Comparison of ENCODE assay signal across 14 mouse cellular contexts in genomic region chr4:140634861-140635388, GRCm38 (mm10). TPM values are rescaled to one million over a fixed set of nuclear protein-coding genes. Genes with fewer than 3 reads are reported as not detected.
DNase-seq lines count a peak whose midpoint lies in the region; ATAC-seq lines count a peak whose summit lies in the region.
"Had no signal": no experiment of that assay in that cellular context is flagged by ENCODE, and none has a peak within 500 bp of the region (broad histone marks: within the 10 kb centered on the region; RNA-seq: fewer than 3 reads in every experiment).

No protein-coding gene starts in this region.

- 68% methylated on average over 10 of the region's 10 CpGs for WGBS in kidney, embryonic 16.5 days

- no peak overlapping the region for H3K4me3 ChIP-seq in kidney, embryonic 16.5 days (ENCODE audit: low read length)
- H3K4me3 ChIP-seq: hindbrain, embryonic 10.5 days; liver, embryonic 15.5 days had no signal

- 0 out of 2 replicates have a peak, but pooled peaks cover 4% of the 10 kb centered on the region for H3K36me3 ChIP-seq in kidney, embryonic 16.5 days (ENCODE audit: insufficient read depth, low read length)
- H3K36me3 ChIP-seq: liver, embryonic 15.5 days had no signal

- no peak for ATAC-seq in kidney, embryonic 16.5 days (ENCODE audit: low FRiP score, low TSS enrichment)

- peaks cover 59% of the 10 kb centered on the region for H3K4me1 ChIP-seq in kidney, embryonic 16.5 days (ENCODE audit: insufficient read depth, low read length)

- H3K9me3 ChIP-seq in kidney, embryonic 16.5 days (ENCODE audit: low read length) = no peaks in the 10 kb centered on the region
- H3K9me3 ChIP-seq: hindbrain, embryonic 10.5 days; liver, embryonic 15.5 days had no signal

- no peak overlapping the region for H3K9ac ChIP-seq in kidney, embryonic 16.5 days (replicated peaks; ENCODE audit: low read length)
- H3K9ac ChIP-seq: liver, embryonic 15.5 days had no signal

- no peak overlapping the region for H3K4me2 ChIP-seq in kidney, embryonic 16.5 days (replicated peaks; ENCODE audit: low read depth, low read length)
- H3K4me2 ChIP-seq: liver, embryonic 15.5 days had no signal

- peak; percentile 54 to 67 for DNase-seq in adrenal gland, adult (ENCODE audit: inconsistent age in 2 of 2, low spot score in 1 of 2)
- DNase-seq in adrenal gland, postnatal 4 days (ENCODE audit: low spot score in 2 of 2) = no peak
- peak; percentile 83 for DNase-seq in gastrocnemius, adult 18-20 months (ENCODE audit: low spot score)
- DNase-seq in gastrocnemius, postnatal 10 days = no peak
- DNase-seq in kidney, postnatal 4 days = no peak
- DNase-seq in MN1 (ENCODE audit: low spot score) = peak; percentile 78
- no peak for DNase-seq in layer of hippocampus, postnatal 25 days (ENCODE audit: extremely low spot score in 1 of 2, low spot score in 1 of 2)
- DNase-seq: kidney, adult 8-10 months; left cerebral cortex, postnatal 4 days; right cerebral cortex, postnatal 4 days had no signal

- peak overlapping the region; percentile 88; the same call in 1 of the 2 replicates for H3K27ac ChIP-seq in kidney, embryonic 16.5 days (ENCODE audit: low read length)
- H3K27ac ChIP-seq: liver, embryonic 15.5 days; macrophage had no signal

- H3K27me3 ChIP-seq in kidney, embryonic 16.5 days (ENCODE audit: insufficient read depth, low read length) = no peaks in the 10 kb centered on the region
- H3K27me3 ChIP-seq: liver, embryonic 15.5 days had no signal

RNA-seq across cellular contexts. Expression of gene Arhgef10l, which starts 30.9 kb away (rescaled TPM):
- total RNA-seq in adrenal gland, postnatal 4 days (2021) = 10 to 100 TPM; 30.2 to 37.8 TPM
- 10 to 100 TPM; 53.2 to 68.6 TPM for total RNA-seq in gastrocnemius, adult 18-20 months (2021)
- total RNA-seq in gastrocnemius, postnatal 10 days (2021) = 10 to 100 TPM; 50.3 to 53.7 TPM
- 25.4 and 27.7 TPM in 2 replicates for polyA plus RNA-seq in kidney, embryonic 16.5 days (2015; fragmentation: Nextera tagmentation; extraction: Ambion mirVana)
- total RNA-seq in layer of hippocampus, postnatal 25 days (2021) = 10 to 100 TPM; 43.4 to 46.6 TPM

Comparison
In these comparisons a context has a peak if more than half of its experiments do, and no peak if none do; other contexts are left out.
1. DNase-seq: peak in adrenal gland, adult (2 of 2), gastrocnemius, adult 18-20 months (single experiment) and MN1 (single experiment); none in adrenal gland, postnatal 4 days (0 of 2), gastrocnemius, postnatal 10 days (single experiment), kidney, postnatal 4 days (0 of 2) and layer of hippocampus, postnatal 25 days (0 of 2).